Mouse (Mus musculus): ENCODE data around the gene Serpina3k.
"Not testable (repeated sequence)": the region's sequence is repeated elsewhere in the genome, so short reads cannot be mapped to it uniquely, and the experiment has no call there.

The Serpina3k gene

DNA sequence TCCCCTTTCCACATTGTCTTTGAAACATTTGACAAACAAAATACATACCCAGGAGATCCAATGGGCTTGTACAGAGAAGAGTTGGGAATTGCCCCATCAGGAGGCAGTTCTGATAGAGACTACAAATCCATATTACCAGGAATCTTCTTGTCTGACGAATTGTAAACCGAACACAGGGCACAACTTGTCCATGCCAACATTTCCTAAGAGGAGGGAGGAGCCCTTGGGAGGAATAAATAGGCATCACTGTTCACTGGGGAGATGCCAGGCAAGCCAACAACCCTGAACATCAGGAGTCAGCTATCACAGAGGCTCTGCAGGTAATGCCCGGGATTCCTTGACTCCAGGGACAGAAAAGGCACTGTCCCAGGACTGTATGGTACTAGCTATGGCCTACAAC is at the start of gene Serpina3k, which contains the start of gene Serpina3m:
Gene Serpina3k, plus strand, starts transcription at position 261 of the 400 bp plus-strand sequence.
Gene Serpina3m, plus strand, starts transcription at position 261 of the 400 bp plus-strand sequence.
- in situ Hi-C loops (cut with MboI; ENCODE audit: low sequenced_read_pairs), result not testable (repeated sequence)

DNA sequence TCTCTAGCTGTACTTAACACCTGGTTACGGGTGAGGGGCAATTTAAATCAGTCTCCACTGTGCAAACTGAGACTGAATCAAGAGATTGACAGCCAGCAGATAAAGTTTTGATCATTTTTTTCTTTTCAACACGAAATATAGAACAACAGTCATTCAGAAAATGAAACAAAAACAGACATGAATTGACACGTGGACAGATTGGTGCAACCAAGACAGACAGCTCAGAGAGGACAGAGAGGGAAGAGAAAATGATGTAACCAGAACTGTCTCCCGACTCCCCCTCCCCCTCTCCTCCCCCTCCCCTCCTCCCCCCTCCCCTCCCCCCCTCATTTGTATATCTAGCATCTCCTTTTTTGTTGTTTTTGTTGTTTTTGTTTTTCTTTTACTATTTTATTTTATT is 48.4 kb upstream of the Serpina3k start:
- in situ Hi-C loops (cut with MboI; ENCODE audit: low sequenced_read_pairs), result no loop called here

DNA sequence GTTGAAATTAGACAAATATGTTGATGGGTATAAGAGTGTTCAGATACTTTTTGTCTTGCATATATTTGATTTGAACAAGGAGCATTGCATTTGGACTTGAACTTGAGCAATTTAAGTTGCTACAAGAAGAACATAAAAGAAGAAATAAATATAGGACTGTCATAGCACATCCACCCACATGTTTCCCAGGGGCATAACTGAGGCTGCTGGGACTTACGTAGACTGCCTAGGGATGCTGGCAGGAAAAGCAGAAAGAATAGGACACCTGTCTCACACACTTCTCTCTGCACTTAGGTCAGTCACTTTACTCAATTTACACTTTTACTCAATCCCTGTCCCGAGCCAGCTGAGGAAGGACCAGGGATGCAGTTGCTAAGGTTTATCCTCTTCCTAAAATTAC is 44.3 kb upstream of the Serpina3k start:
- in situ Hi-C loops (cut with MboI; ENCODE audit: low sequenced_read_pairs), result no loop called here

DNA sequence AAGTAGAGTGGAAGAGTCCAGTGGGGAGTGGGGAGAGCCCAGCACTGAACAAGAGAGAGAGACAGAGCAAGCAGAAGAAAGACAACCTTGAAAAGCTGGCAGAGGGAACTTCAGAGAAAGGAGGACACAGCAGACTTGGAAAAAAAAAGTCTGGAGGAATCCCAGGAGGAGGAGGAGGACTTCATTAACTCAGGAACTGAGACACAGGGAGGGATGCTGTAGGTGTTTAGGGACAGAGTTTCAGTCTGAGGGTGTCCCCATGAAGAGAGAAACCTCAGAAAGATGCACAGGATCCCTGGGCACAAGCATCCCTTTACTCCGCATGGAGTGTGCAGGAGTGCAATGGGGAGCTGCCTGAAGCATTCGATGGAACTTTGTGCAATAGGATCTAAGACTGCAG is 40.2 kb upstream of the Serpina3k start:
- in situ Hi-C loops (cut with MboI; ENCODE audit: low sequenced_read_pairs), result no loop called here

- in situ Hi-C loops (cut with MboI; ENCODE audit: low sequenced_read_pairs), result no loop called here
These were observed 32.3 kb upstream of the Serpina3k start for GRCm38 (mm10) chr12:104305991-104306390.

DNA sequence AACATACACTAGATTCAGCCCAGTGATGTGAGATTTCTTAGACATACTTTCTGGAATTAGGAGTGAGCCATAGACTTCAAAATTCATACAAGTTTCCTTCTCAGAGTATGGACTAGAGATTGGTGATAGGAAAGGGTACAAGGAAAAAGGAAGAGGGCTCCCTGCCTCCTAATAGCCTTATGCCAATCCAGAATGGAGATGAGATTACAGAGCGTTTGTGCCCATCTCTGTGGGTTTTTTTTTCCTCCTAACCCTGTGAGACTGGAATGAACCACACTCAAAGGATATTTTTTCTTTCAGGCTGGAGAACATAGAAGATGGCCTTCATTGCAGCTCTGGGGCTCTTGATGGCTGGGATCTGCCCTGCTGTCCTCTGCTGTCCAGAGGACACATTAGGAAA is 24.0 kb upstream of the Serpina3k start, which contains the start of gene Serpina3j:
Gene Serpina3j, plus strand, starts transcription at position 301 of the 400 bp plus-strand sequence.
- in situ Hi-C loops (cut with MboI; ENCODE audit: low sequenced_read_pairs), result no loop called here

DNA sequence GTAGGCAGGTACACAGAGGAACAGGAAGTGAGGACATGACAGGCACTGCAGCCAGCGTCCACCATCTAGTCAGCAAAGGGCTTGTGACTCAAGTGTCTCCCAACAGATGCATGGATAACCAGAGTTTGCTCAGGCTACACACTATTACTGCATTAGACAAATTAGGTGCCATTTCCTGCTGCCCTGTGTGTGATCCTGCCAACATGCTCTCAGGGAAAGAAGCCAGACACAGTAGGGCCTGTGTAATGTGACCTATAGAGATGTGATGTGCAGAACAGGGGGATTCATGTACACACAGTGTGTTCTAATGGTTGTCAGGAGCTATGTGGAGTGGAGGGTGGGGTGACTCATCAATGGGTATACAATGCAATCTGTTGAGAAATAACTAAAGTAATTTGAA is 15.8 kb upstream of the Serpina3k start:
- in situ Hi-C loops (cut with MboI; ENCODE audit: low sequenced_read_pairs), result no loop called here

DNA sequence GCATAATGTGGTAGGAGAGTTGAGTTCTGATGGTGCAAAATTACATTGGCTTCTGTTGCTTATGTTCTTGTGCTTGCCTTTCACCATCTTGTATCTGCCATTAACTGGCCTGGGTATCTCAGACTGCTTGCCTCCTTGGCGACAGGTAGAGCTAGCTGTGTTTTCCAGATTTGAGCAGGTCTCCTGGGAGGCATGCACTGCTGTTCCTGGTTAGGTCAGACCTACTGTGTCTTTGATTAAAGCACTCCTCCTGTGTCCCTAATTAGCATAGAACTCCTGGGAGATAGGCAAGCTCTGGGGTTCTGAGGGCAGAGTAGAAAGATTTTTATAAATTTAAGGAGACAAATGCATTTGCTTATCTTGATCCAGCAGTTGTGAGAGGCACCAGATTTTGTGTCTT is 6.6 kb upstream of the Serpina3k start:
- in situ Hi-C loops (cut with MboI; ENCODE audit: low sequenced_read_pairs), result no loop called here

- in situ Hi-C loops (cut with MboI; ENCODE audit: low sequenced_read_pairs), result not testable (repeated sequence)
These were observed 1.4 kb upstream of the Serpina3k start for GRCm38 (mm10) chr12:104336873-104337272.

GRCm38 (mm10) chr12:104338705-104339104 is 419 bp downstream of the Serpina3k start:
- in situ Hi-C loops (cut with MboI; ENCODE audit: low sequenced_read_pairs), result no loop called here

DNA sequence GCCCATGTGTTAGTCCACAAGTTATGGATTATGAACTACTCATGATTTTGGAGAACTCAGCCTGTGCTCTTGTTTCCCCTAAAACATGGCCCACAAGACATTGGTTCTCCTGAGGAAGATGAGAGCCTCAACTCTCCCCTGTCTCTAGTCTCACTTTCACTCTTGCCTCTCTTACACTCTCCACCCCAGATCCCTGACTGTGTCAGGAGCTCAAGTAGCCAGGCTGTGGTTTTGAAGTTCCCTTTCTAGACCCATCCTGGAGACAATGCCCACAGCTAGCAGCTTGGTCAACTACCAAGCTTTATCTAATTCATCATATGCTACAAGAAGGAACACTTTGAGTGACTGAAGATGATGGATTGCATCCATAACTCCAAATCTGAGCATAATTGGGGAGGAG is 4.2 kb downstream of the Serpina3k start:
- in situ Hi-C loops (cut with MboI; ENCODE audit: low sequenced_read_pairs), result not testable (repeated sequence)

GRCm38 (mm10) chr12:104345181-104345580 is 6.9 kb downstream of the Serpina3k start:
- in situ Hi-C loops (cut with MboI; ENCODE audit: low sequenced_read_pairs), result no loop called here

DNA sequence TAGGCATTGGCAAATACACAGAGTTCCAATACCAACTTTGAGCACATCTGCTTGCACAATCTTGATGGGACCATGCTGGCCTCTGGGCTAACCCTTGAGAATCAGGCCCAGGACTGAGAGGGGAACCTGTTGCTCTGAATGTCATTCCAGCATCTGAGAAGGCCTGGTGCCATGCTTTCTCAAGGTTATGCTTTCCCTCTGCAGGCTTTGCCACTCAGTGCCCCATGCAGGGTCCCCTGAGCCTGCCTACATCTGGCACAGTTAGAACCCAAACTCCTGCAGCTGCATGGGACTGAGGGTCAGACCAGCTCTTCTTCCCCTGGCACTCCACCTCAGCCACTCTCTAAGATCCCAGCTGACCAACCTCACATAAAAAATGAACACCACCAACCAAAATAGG is 7.4 kb downstream of the Serpina3k start:
- in situ Hi-C loops (cut with MboI; ENCODE audit: low sequenced_read_pairs), result no loop called here

- in situ Hi-C loops (cut with MboI; ENCODE audit: low sequenced_read_pairs), result no loop called here
These were observed 8.8 kb downstream of the Serpina3k start for GRCm38 (mm10) chr12:104347091-104347490.

- in situ Hi-C loops (cut with MboI; ENCODE audit: low sequenced_read_pairs), result not testable (repeated sequence)
These were observed 13.5 kb downstream of the Serpina3k start for GRCm38 (mm10) chr12:104351812-104352211.

DNA sequence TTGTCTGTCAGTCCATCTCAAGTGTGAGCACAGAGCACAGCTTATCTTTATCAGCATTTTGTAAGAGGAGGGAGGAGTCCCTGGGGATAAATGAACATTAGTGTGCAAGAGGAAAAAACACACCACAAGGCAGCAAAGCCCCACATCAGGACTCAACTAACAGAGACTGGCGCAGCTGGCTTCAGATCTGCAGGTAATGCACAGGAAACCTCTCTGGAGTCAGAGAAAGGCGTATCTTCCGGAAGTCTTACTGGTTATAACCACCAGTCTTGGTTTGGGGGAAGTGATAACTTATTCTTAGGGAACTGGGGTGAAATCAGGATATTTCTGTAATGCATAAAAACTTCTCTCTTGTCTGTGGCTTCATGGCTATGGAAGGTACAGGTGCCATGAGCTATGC is 17.7 kb downstream of the Serpina3k start:
- in situ Hi-C loops (cut with MboI; ENCODE audit: low sequenced_read_pairs), result no loop called here

GRCm38 (mm10) chr12:104369986-104370385 is 31.7 kb downstream of the Serpina3k start:
- in situ Hi-C loops (cut with MboI; ENCODE audit: low sequenced_read_pairs), result no loop called here

GRCm38 (mm10) chr12:104377179-104377578 is 38.9 kb downstream of the Serpina3k start:
- in situ Hi-C loops (cut with MboI; ENCODE audit: low sequenced_read_pairs), result not testable (repeated sequence)

- in situ Hi-C loops (cut with MboI; ENCODE audit: low sequenced_read_pairs), result not testable (repeated sequence)
These were observed 40.1 kb downstream of the Serpina3k start for GRCm38 (mm10) chr12:104378351-104378750.

DNA sequence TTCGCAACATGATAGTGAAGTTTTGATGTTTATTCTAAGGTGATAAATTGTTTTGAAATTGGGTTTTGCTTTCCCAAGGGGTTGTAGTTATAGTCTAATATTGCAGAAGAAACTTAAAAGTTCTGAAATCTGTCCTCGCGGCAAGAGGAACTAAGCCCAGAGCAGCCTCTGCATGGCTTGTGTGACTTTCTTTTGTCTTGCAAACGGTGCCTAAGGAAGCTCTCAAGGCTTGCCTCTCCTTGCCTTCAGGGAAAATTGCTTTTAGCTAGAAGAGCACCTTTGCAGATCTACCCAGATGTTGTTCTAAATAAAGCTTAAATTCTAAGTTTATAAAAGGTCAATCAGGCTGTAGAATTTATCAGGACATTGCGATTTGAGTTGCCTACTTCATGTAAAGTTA is 40.5 kb downstream of the Serpina3k start:
- in situ Hi-C loops (cut with MboI; ENCODE audit: low sequenced_read_pairs), result not testable (repeated sequence)

DNA sequence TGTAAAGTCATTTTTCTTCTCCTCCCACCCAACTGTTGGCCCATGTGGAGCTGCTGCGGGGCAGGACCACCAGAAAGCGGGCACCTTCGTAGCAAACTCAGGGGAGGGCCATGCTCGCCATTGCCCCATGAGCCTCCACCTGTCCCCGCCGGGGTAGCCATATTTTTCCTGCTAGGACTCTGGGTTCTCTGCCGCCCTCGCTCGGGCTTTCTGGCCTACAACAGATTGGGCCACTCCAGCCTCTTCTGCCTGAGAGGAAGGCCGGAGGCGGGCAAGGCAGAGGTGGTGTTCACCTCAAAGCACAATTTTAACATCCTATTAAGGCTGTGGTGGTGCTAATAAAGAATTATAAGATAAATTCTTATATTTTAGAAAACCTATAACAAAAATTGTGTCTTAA is 41.6 kb downstream of the Serpina3k start:
- in situ Hi-C loops (cut with MboI; ENCODE audit: low sequenced_read_pairs), result no loop called here

GRCm38 (mm10) chr12:104381071-104381604 is 42.9 kb downstream of the Serpina3k start:
- in situ Hi-C loops (cut with MboI; ENCODE audit: low sequenced_read_pairs), result not testable (repeated sequence)

DNA sequence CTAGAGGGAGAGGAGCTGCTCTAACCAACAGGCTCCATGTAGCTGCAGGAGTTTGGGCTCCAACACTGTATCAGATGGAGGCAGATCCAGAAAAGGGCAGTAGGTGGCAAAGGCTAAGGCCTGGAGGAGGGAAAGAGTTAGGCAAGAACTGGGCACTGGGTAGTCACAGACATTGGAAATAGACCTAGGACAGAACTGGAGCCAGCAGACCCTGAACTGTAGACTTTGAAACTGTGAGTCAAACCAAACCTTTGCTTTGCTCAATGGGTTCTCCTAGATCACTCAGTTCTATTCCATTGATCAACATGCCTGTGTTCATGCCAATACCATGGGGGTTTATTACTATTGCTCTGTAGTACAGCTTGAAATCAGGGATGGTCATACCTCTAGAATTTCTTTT is 47.7 kb downstream of the Serpina3k start:
- in situ Hi-C loops (cut with MboI; ENCODE audit: low sequenced_read_pairs), result not testable (repeated sequence)

All from CH12F3 (cell line).